Mouse (Mus musculus): Measurements from ENCODE around the gene Entpd1.

GRCm38 (mm10) chr19:40662727-40663126 is 50.6 kb downstream of the Entpd1 start:
- TF ChIP-seq MYC (IDR thresholded peaks at IDR 0.05; ENCODE audit: low read depth, low read length), result no peak
- TF ChIP-seq SMC3 (IDR thresholded peaks at IDR 0.05; ENCODE audit: low read depth, low read length), result no peak
